Mouse (Mus musculus) CH12.LX (cell line): Measurements from ENCODE around the gene Ndufa8.

Source experiments
- EP300 ChIP-seq: IDR thresholded peaks from 2 replicates; pipeline ENCODE4 v1.6.1; 2011; ENCODE audit warnings: low read length, improper control_type of control experiment
- GABPA ChIP-seq: IDR thresholded peaks from 2 replicates; pipeline ENCODE4 v1.6.1; 2012; ENCODE audit warnings: low read depth, low read length, improper control_type of control experiment, inconsistent platforms; ENCODE audit not compliant: insufficient replicate concordance
- MAFK ChIP-seq: IDR thresholded peaks from 2 replicates; pipeline ENCODE4 v1.6.1; 2011; ENCODE audit warnings: low read length, improper control_type of control experiment; ENCODE audit not compliant: insufficient replicate concordance
- MAZ ChIP-seq: IDR thresholded peaks from 2 replicates; pipeline ENCODE4 v1.6.1; 2012; ENCODE audit warnings: low read depth, mild to moderate bottlenecking, inconsistent platforms, low read length, improper control_type of control experiment, moderate library complexity
- RAD21 ChIP-seq: IDR thresholded peaks from 2 replicates; pipeline ENCODE4 v1.6.1; 2011; ENCODE audit warnings: low read depth, mild to moderate bottlenecking, low read length, improper control_type of control experiment, moderate library complexity
- RCOR1 ChIP-seq: conservative IDR thresholded peaks from 2 replicates; pipeline ENCODE4 v1.6.1; 2012; ENCODE audit warnings: low read depth, mild to moderate bottlenecking, inconsistent platforms, low read length, improper control_type of control experiment
- SIN3A ChIP-seq: IDR thresholded peaks from 2 replicates; pipeline ENCODE4 v1.6.1; 2012; ENCODE audit warnings: low read length, improper control_type of control experiment, inconsistent platforms
- TCF12 ChIP-seq: IDR thresholded peaks from 2 replicates; pipeline ENCODE4 v1.6.1; 2014; ENCODE audit warnings: low read depth, mild to moderate bottlenecking, inconsistent platforms, low read length, improper control_type of control experiment
- UBTF ChIP-seq: IDR thresholded peaks from 2 replicates; pipeline ENCODE4 v1.6.1; 2012; ENCODE audit warnings: low read depth, mild to moderate bottlenecking, inconsistent platforms, low read length, improper control_type of control experiment, moderate library complexity
- ZC3H11A ChIP-seq: IDR thresholded peaks from 2 replicates; pipeline ENCODE4 v1.6.1; 2012; ENCODE audit warnings: low read depth, mild to moderate bottlenecking, inconsistent platforms, low read length, improper control_type of control experiment
- ZMIZ1 ChIP-seq: IDR thresholded peaks from 2 replicates; pipeline ENCODE4 v1.6.1; 2012; ENCODE audit warnings: low read depth, mild to moderate bottlenecking, inconsistent platforms, low read length, improper control_type of control experiment

GRCm38 (mm10) chr2:36098021-36098420 is 48.8 kb upstream of the Ndufa8 start:
- TF ChIP-seq MAZ, result no peak
- TF ChIP-seq UBTF, result no peak
- TF ChIP-seq SIN3A, result no peak
- TF ChIP-seq ZC3H11A, result no peak
- no peak for TF ChIP-seq GABPA
- no peak for TF ChIP-seq EP300
- TF ChIP-seq RCOR1, result no peak
- no peak for TF ChIP-seq ZMIZ1
- no peak for TF ChIP-seq MAFK
- no peak for TF ChIP-seq TCF12
- no peak for TF ChIP-seq RAD21
